Mouse (Mus musculus): ENCODE measurements around the gene Slc38a6.

GRCm38 (mm10) chr12:73340642-73341293 is 54.2 kb downstream of the Slc38a6 start:
- no peak for TF ChIP-seq USF1 (IDR thresholded peaks at IDR 0.05; ENCODE audit: low read depth)
- TF ChIP-seq POLR2A (IDR thresholded peaks at IDR 0.05; ENCODE audit: insufficient read length, low read depth): no peak
- TF ChIP-seq MYOD1 (IDR thresholded peaks at IDR 0.05; ENCODE audit: control insufficient read depth in 1 of 3, insufficient read length in 2 of 3, low read depth in 2 of 3): no peak
- no peak for TF ChIP-seq E2F4 (IDR thresholded peaks at IDR 0.05; ENCODE audit: insufficient read depth)
- TF ChIP-seq MAX (IDR thresholded peaks at IDR 0.05; ENCODE audit: low read depth): no peak
